Mouse (Mus musculus): ENCODE measurements around the gene Slc1a5. TPM values are rescaled to one million over a fixed set of nuclear protein-coding genes. Genes with fewer than 3 reads are reported as not detected.
A peak's percentile ranks its signal among the peaks of the same experiment; 100 is the strongest.

Slc1a5 gene
- polyA plus RNA-seq, 1 experiment from 2014 or later = 55.8 TPM

DNA sequence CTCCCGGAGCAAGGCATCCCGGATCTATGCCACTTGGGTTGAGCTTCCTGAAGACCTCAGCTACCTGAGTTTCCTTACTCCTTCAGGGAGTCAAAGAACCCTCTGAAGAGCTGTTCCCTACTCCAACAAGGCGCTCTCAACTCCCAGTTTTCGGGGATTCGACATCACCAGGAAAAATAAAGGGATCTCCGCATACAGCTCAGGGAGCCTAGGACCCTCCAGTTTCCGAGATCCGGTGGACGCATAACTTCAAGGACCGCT lies 345 bp downstream of the Slc1a5 start:
- no peaks in the 10 kb centered on the region for H3K27me3 ChIP-seq (ENCODE audit: insufficient read depth, low read length)
- 0 out of 2 replicates have a peak, but pooled peaks have one; percentile 2 for ATAC-seq (replicated peaks; ENCODE audit: low FRiP score, low read depth)
- H3K27ac ChIP-seq = peak overlapping the region; percentile 62
- peak overlapping the region; percentile 99 for H3K4me2 ChIP-seq (ENCODE audit: low read length)
- no peak for DNase-seq (ENCODE audit: low spot score)
- H3K9me3 ChIP-seq (replicated peaks; ENCODE audit: low read length) = no peaks in the 10 kb centered on the region
- H3K36me3 ChIP-seq (ENCODE audit: insufficient read depth, low read length) = no peaks in the 10 kb centered on the region
- no peak for TF ChIP-seq CTCF (IDR thresholded peaks at IDR 0.05; ENCODE audit: low read depth)
- WGBS = 0% methylated on average over 10 of the region's 10 CpGs
- peaks cover 21% of the 10 kb centered on the region for H3K4me1 ChIP-seq (replicated peaks; ENCODE audit: insufficient read depth, low read length)
- H3K9ac ChIP-seq (ENCODE audit: low read depth, low read length) = peak overlapping the region; percentile 77
- H3K4me3 ChIP-seq (replicated peaks; ENCODE audit: low read depth, low read length) = peak overlapping the region; percentile 66

GRCm38 (mm10) chr7:16781816-16782554 lies 845 bp downstream of the Slc1a5 start:
- no peaks in the 10 kb centered on the region for H3K27me3 ChIP-seq (ENCODE audit: insufficient read depth, low read length)
- peak overlapping the region; percentile 66 for H3K4me3 ChIP-seq (replicated peaks; ENCODE audit: low read depth, low read length)
- TF ChIP-seq CTCF (IDR thresholded peaks at IDR 0.05; ENCODE audit: low read depth) = no peak
- under 1% methylated on average over 60 of the region's 60 CpGs for WGBS
- ATAC-seq (replicated peaks; ENCODE audit: low FRiP score, low read depth) (no peak), DNase-seq (ENCODE audit: low spot score) (peak; percentile 33)
- H3K9ac ChIP-seq (ENCODE audit: low read depth, low read length) = peak overlapping the region; percentile 77
- peaks cover 21% of the 10 kb centered on the region for H3K4me1 ChIP-seq (replicated peaks; ENCODE audit: insufficient read depth, low read length)
- no peaks in the 10 kb centered on the region for H3K36me3 ChIP-seq (ENCODE audit: insufficient read depth, low read length)
- H3K4me2 ChIP-seq (ENCODE audit: low read length) = peak overlapping the region; percentile 99
- no peaks in the 10 kb centered on the region for H3K9me3 ChIP-seq (replicated peaks; ENCODE audit: low read length)
- H3K27ac ChIP-seq = peak overlapping the region; percentile 62

DNA sequence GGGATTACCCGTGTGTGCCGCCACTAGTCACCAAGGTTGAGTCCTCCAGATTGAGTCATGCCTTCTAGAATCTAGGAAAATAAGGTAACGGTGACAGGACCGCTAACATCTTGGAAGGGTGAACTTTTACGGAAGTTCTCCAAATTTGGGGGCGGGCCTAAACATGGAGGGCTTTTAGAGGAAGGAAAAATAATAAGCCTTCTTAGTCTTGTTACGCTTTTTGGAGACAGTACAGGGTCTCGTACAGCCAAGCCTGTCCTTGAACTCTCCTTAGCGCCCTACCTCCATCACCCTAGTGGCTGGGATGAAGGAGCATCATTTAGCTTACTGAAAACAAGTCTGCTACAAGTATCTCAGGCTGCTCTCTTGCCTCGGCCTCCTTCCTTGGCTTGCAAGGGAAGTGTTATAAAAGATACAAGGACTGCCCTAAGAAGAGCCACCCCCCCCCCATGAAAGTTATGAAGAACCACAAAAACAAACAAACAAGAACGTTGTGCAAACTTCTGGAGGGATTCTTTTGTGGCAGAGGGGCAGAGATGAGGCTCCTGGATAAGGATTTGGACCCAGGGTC lies 1.5 kb downstream of the Slc1a5 start:
- Histone ChIP-seq H3K27me3 (ENCODE audit: insufficient read depth, low read length) (no peaks in the 10 kb centered on the region), H3K9me3 (replicated peaks; ENCODE audit: low read length) (no peaks in the 10 kb centered on the region), H3K9ac (ENCODE audit: low read depth, low read length) (peak overlapping the region; percentile 77), H3K36me3 (ENCODE audit: insufficient read depth, low read length) (no peaks in the 10 kb centered on the region), H3K4me2 (ENCODE audit: low read length) (peak overlapping the region; percentile 99), H3K4me1 (replicated peaks; ENCODE audit: insufficient read depth, low read length) (peaks cover 21% of the 10 kb centered on the region), H3K27ac (no peak overlapping the region; the same call in 1 of the 2 replicates), H3K4me3 (replicated peaks; ENCODE audit: low read depth, low read length) (peak overlapping the region; percentile 66)
- 5% methylated on average over 11 of the region's 11 CpGs for WGBS
- no peak for TF ChIP-seq CTCF (IDR thresholded peaks at IDR 0.05; ENCODE audit: low read depth)
- DNase-seq (ENCODE audit: low spot score) (peak; percentile 16), ATAC-seq (replicated peaks; ENCODE audit: low FRiP score, low read depth) (no peak)

- Histone ChIP-seq H3K27me3 (ENCODE audit: insufficient read depth, low read length) (no peaks in the 10 kb centered on the region), H3K9me3 (replicated peaks; ENCODE audit: low read length) (no peaks in the 10 kb centered on the region), H3K9ac (ENCODE audit: low read depth, low read length) (peak overlapping the region; percentile 49), H3K4me1 (replicated peaks; ENCODE audit: insufficient read depth, low read length) (peaks cover 21% of the 10 kb centered on the region), H3K27ac (peak overlapping the region; percentile 76), H3K36me3 (ENCODE audit: insufficient read depth, low read length) (0 out of 2 replicates have a peak, but pooled peaks cover 5% of the 10 kb centered on the region), H3K4me2 (ENCODE audit: low read length) (peak overlapping the region; percentile 99), H3K4me3 (replicated peaks; ENCODE audit: low read depth, low read length) (peak overlapping the region; percentile 66)
- DNase-seq (ENCODE audit: low spot score) (peak; percentile 11), ATAC-seq (replicated peaks; ENCODE audit: low FRiP score, low read depth) (no peak)
- no peak for TF ChIP-seq CTCF (IDR thresholded peaks at IDR 0.05; ENCODE audit: low read depth)
- 26% methylated on average over 10 of the region's 10 CpGs for WGBS
Observed at GRCm38 (mm10) chr7:16783224-16783688, 2.1 kb downstream of the Slc1a5 start.

- DNase-seq (ENCODE audit: low spot score) (peak; percentile 50), ATAC-seq (replicated peaks; ENCODE audit: low FRiP score, low read depth) (peak; percentile 30; the same call in 1 of the 2 replicates)
- H3K4me1 ChIP-seq (replicated peaks; ENCODE audit: insufficient read depth, low read length) = peaks cover 21% of the 10 kb centered on the region
- TF ChIP-seq CTCF (IDR thresholded peaks at IDR 0.05; ENCODE audit: low read depth) = no peak
- H3K27me3 ChIP-seq (ENCODE audit: insufficient read depth, low read length) = no peaks in the 10 kb centered on the region
- peak overlapping the region; percentile 66 for H3K4me3 ChIP-seq (replicated peaks; ENCODE audit: low read depth, low read length)
- H3K27ac ChIP-seq = peak overlapping the region; percentile 76
- 38% methylated on average over 17 of the region's 17 CpGs for WGBS
- 0 out of 2 replicates have a peak, but pooled peaks cover 5% of the 10 kb centered on the region for H3K36me3 ChIP-seq (ENCODE audit: insufficient read depth, low read length)
- peak overlapping the region; percentile 99 for H3K4me2 ChIP-seq (ENCODE audit: low read length)
- no peaks in the 10 kb centered on the region for H3K9me3 ChIP-seq (replicated peaks; ENCODE audit: low read length)
- peak overlapping the region; percentile 49 for H3K9ac ChIP-seq (ENCODE audit: low read depth, low read length)
Observed at GRCm38 (mm10) chr7:16783758-16784415, 2.7 kb downstream of the Slc1a5 start.

- H3K27me3 ChIP-seq (ENCODE audit: insufficient read depth, low read length) = no peaks in the 10 kb centered on the region
- H3K9ac ChIP-seq (ENCODE audit: low read depth, low read length) = peak overlapping the region; percentile 49; the same call in 1 of the 2 replicates
- H3K36me3 ChIP-seq (ENCODE audit: insufficient read depth, low read length) = peaks cover 6% of the 10 kb centered on the region; the same call in 1 of the 2 replicates
- WGBS = 43% methylated on average over 10 of the region's 10 CpGs
- peak overlapping the region; percentile 99; the same call in 1 of the 2 replicates for H3K4me2 ChIP-seq (ENCODE audit: low read length)
- peaks cover 21% of the 10 kb centered on the region for H3K4me1 ChIP-seq (replicated peaks; ENCODE audit: insufficient read depth, low read length)
- DNase-seq (ENCODE audit: low spot score) (peak; percentile 41), ATAC-seq (replicated peaks; ENCODE audit: low FRiP score, low read depth) (peak; percentile 19)
- TF ChIP-seq CTCF (IDR thresholded peaks at IDR 0.05; ENCODE audit: low read depth) = no peak
- H3K27ac ChIP-seq = peak overlapping the region; percentile 76
- no peak overlapping the region; the same call in 1 of the 2 replicates for H3K4me3 ChIP-seq (replicated peaks; ENCODE audit: low read depth, low read length)
- H3K9me3 ChIP-seq (replicated peaks; ENCODE audit: low read length) = no peaks in the 10 kb centered on the region
Observed at GRCm38 (mm10) chr7:16784498-16784976, 3.4 kb downstream of the Slc1a5 start.

Measured in kidney, postnatal 0 days (tissue).